Mouse (Mus musculus): Measurements from ENCODE around the gene Fbll1. TPM values are rescaled to one million over a fixed set of nuclear protein-coding genes. Genes with fewer than 3 reads are reported as not detected.

The Fbll1 gene
- total and polyA plus RNA-seq, 2 experiments from 2014 or later: 35.4 to 51.2 TPM

- TF ChIP-seq CTCF (IDR thresholded peaks at IDR 0.05; ENCODE audit: low read depth): no peak
- peak overlapping the region; percentile 94 for H3K27ac ChIP-seq (ENCODE audit: low read depth, low read length)
- no peaks in the 10 kb centered on the region for H3K9me3 ChIP-seq (ENCODE audit: low read length)
- peak overlapping the region; percentile 100 for H3K9ac ChIP-seq
- peaks cover 11% of the 10 kb centered on the region for H3K4me1 ChIP-seq (ENCODE audit: insufficient read depth)
- under 1% methylated on average over 40 of the region's 41 CpGs for WGBS
- peak overlapping the region; percentile 63 for H3K4me2 ChIP-seq (ENCODE audit: low read depth)
- H3K4me3 ChIP-seq (ENCODE audit: low read depth, low read length): peak overlapping the region; percentile 94
- no peaks in the 10 kb centered on the region for H3K27me3 ChIP-seq (ENCODE audit: insufficient read depth, low read length)
- no peaks in the 10 kb centered on the region for H3K36me3 ChIP-seq (ENCODE audit: insufficient read depth)
- ATAC-seq (peak; percentile 69), DNase-seq (peak; percentile 82)
Measured at GRCm38 (mm10) chr11:35769746-35770437, 28.8 kb downstream of the Fbll1 start.

- no peaks in the 10 kb centered on the region for H3K27me3 ChIP-seq (ENCODE audit: insufficient read depth, low read length)
- H3K9me3 ChIP-seq (ENCODE audit: low read length): no peaks in the 10 kb centered on the region
- ATAC-seq: peak; percentile 100
- H3K36me3 ChIP-seq (ENCODE audit: insufficient read depth): no peaks in the 10 kb centered on the region
- H3K4me3 ChIP-seq (ENCODE audit: low read depth, low read length): peak within 1 kb of the TSS; percentile 94
- H3K27ac ChIP-seq (ENCODE audit: low read depth, low read length): peak within 1 kb of the TSS; percentile 94
- peak within 1 kb of the TSS; percentile 100 for H3K9ac ChIP-seq
- peak; percentile 98 for DNase-seq
- peaks cover 11% of the 10 kb centered on the region for H3K4me1 ChIP-seq (ENCODE audit: insufficient read depth)
- H3K4me2 ChIP-seq (ENCODE audit: low read depth): peak within 1 kb of the TSS; percentile 63
- WGBS: 1% methylated on average over 47 of the region's 50 CpGs
- TF ChIP-seq CTCF (IDR thresholded peaks at IDR 0.05; ENCODE audit: low read depth): peak; percentile 36
Measured at GRCm38 (mm10) chr11:35769188-35769745, 29.4 kb downstream of the Fbll1 start, which contains the start of gene Pank3. Gene Pank3 (plus strand): TSS chr11:35769484.

GRCm38 (mm10) chr11:35766845-35767244, 31.8 kb downstream of the Fbll1 start:
- ATAC-seq: no peak
- 90% methylated on average over 5 of the region's 5 CpGs for WGBS
- no peaks in the 10 kb centered on the region for H3K9me3 ChIP-seq (ENCODE audit: low read length)
- no peaks in the 10 kb centered on the region for H3K36me3 ChIP-seq (ENCODE audit: insufficient read depth)
- H3K27ac ChIP-seq (ENCODE audit: low read depth, low read length): no peak overlapping the region
- no peak overlapping the region for H3K9ac ChIP-seq
- H3K4me1 ChIP-seq (ENCODE audit: insufficient read depth): peaks cover 11% of the 10 kb centered on the region
- no peaks in the 10 kb centered on the region for H3K27me3 ChIP-seq (ENCODE audit: insufficient read depth, low read length)
- no peak for TF ChIP-seq CTCF (IDR thresholded peaks at IDR 0.05; ENCODE audit: low read depth)
- no peak for DNase-seq
- no peak overlapping the region for H3K4me2 ChIP-seq (ENCODE audit: low read depth)
- no peak overlapping the region for H3K4me3 ChIP-seq (ENCODE audit: low read depth, low read length)

- H3K4me1 ChIP-seq (ENCODE audit: insufficient read depth): no peaks in the 10 kb centered on the region
- 90% methylated on average over 4 of the region's 4 CpGs for WGBS
- no peak for TF ChIP-seq CTCF (IDR thresholded peaks at IDR 0.05; ENCODE audit: low read depth)
- no peaks in the 10 kb centered on the region for H3K9me3 ChIP-seq (ENCODE audit: low read length)
- ATAC-seq (no peak), DNase-seq (no peak)
- H3K4me3 ChIP-seq (ENCODE audit: low read depth, low read length): no peak overlapping the region
- H3K9ac ChIP-seq: no peak overlapping the region
- H3K4me2 ChIP-seq (ENCODE audit: low read depth): no peak overlapping the region
- no peaks in the 10 kb centered on the region for H3K27me3 ChIP-seq (ENCODE audit: insufficient read depth, low read length)
- H3K27ac ChIP-seq (ENCODE audit: low read depth, low read length): no peak overlapping the region
- H3K36me3 ChIP-seq (ENCODE audit: insufficient read depth): no peaks in the 10 kb centered on the region
Measured at GRCm38 (mm10) chr11:35760627-35761003, 38.1 kb downstream of the Fbll1 start.

GRCm38 (mm10) chr11:35760001-35760626, 38.6 kb downstream of the Fbll1 start:
- DNase-seq: no peak
- Histone ChIP-seq H3K4me1 (ENCODE audit: insufficient read depth) (no peaks in the 10 kb centered on the region), H3K36me3 (ENCODE audit: insufficient read depth) (no peaks in the 10 kb centered on the region), H3K9me3 (ENCODE audit: low read length) (no peaks in the 10 kb centered on the region), H3K9ac (no peak overlapping the region), H3K27me3 (ENCODE audit: insufficient read depth, low read length) (no peaks in the 10 kb centered on the region), H3K27ac (ENCODE audit: low read depth, low read length) (no peak overlapping the region), H3K4me2 (ENCODE audit: low read depth) (no peak overlapping the region), H3K4me3 (ENCODE audit: low read depth, low read length) (no peak overlapping the region)
- WGBS: 90% methylated on average over 7 of the region's 7 CpGs
- no peak for ATAC-seq
- TF ChIP-seq CTCF (IDR thresholded peaks at IDR 0.05; ENCODE audit: low read depth): no peak

- WGBS: 79% methylated on average over 11 of the region's 11 CpGs
- no peak overlapping the region for H3K4me3 ChIP-seq (ENCODE audit: low read depth, low read length)
- ATAC-seq (no peak), DNase-seq (no peak)
- H3K27me3 ChIP-seq (ENCODE audit: insufficient read depth, low read length): no peaks in the 10 kb centered on the region
- TF ChIP-seq CTCF (IDR thresholded peaks at IDR 0.05; ENCODE audit: low read depth): no peak
- H3K9ac ChIP-seq: no peak overlapping the region
- H3K27ac ChIP-seq (ENCODE audit: low read depth, low read length): no peak overlapping the region
- H3K4me1 ChIP-seq (ENCODE audit: insufficient read depth): no peaks in the 10 kb centered on the region
- no peak overlapping the region for H3K4me2 ChIP-seq (ENCODE audit: low read depth)
- H3K36me3 ChIP-seq (ENCODE audit: insufficient read depth): no peaks in the 10 kb centered on the region
- no peaks in the 10 kb centered on the region for H3K9me3 ChIP-seq (ENCODE audit: low read length)
Measured at GRCm38 (mm10) chr11:35756411-35757303, 42.0 kb downstream of the Fbll1 start.

Measured in forebrain, postnatal 0 days (tissue).